Mouse (Mus musculus) lung, postnatal 4 days (tissue): ENCODE data around the gene Clec4a3.
"Not testable (repeated sequence)": the region's sequence is repeated elsewhere in the genome, so short reads cannot be mapped to it uniquely, and the experiment has no call there.

ENCODE experiments used
- DNase-seq, 2 experiments: peaks; one replicate each; pipeline ENCODE4 v3.0.0; 2021

Clec4a3 gene

GRCm38 (mm10) chr6:122952401-122952800, at the start of gene Clec4a3:
Gene Clec4a3 (plus strand): TSS chr6:122952515.
- DNase-seq: peak; percentile 36 to 38

GRCm38 (mm10) chr6:122919922-122920321, 32.4 kb upstream of the Clec4a3 start:
- DNase-seq: no peak

DNA sequence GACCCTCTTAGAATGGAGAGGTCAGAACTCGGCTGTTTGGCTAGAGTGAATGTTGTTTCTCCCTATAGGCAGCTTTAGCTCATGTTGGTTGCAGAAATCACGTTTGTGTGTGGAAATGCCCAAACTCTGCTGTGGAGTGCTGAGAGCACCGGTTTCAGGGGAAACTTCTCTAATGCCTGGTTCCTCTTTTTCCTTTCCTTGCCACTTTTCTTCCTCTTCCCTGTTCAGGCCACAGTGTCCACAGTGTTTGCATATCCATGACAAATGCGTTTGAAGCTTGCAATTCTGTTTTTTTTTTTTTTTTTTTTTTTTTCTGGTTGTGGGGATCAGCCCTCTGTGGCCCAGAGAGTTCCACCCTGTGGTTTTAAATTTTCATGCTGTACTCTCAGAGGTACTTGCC, 30.9 kb upstream of the Clec4a3 start, which contains the start of gene Clec4a1:
TSS of gene Clec4a1 (plus strand) at position 398 of the 400 bp plus-strand sequence.
- DNase-seq: peak in 1 of 2 experiments; percentile 20

GRCm38 (mm10) chr6:122934845-122935244, 17.5 kb upstream of the Clec4a3 start:
- no peak for DNase-seq

- DNase-seq: no peak
Measured at GRCm38 (mm10) chr6:122939618-122940017, 12.7 kb upstream of the Clec4a3 start.

- DNase-seq: no peak
Measured at GRCm38 (mm10) chr6:122946760-122947159, 5.6 kb upstream of the Clec4a3 start.

- DNase-seq: no peak
Measured at GRCm38 (mm10) chr6:122964562-122964961, 12.2 kb downstream of the Clec4a3 start.

DNA sequence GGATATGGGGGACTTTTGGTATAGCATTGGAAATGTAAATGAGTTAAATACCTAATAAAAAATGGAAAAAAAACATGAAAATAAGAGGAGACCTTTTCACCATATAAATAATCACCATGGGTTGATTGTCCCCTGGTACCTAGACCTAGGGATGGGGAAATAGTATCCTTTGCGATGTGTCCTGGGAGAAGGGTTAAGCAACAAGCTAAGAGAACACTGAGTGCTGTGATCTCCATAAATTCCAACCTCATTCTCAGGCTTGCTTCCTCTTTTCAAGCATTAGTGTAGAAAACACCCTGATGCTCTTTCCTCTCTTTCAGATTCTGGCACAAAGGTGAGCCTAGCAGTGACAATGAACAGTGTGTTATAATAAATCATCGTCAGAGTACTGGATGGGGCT, 16.7 kb downstream of the Clec4a3 start:
- no peak for DNase-seq

GRCm38 (mm10) chr6:122989876-122990437, 37.6 kb downstream of the Clec4a3 start, which contains the start of gene Clec4a4:
Gene Clec4a4 (plus strand): TSS chr6:122990367.
- no peak for DNase-seq

DNA sequence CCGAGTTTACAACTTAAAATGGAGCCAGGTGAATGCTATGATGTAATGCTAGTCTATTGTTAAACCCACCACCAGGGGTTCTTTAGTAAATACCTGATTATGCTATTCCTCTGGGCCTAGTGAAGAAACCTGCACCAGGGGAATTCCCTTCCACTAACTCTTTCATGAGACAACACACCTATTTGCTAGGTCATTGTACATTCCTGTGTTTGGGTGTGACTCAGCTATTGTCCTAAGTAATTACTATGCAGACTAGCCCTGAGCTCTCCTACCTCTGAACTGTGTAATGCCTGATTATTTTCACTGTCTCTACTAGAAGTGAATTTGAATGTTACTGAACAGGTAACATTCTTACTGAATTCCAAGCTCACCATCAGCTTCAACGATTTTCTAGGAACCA, 52.4 kb downstream of the Clec4a3 start:
- DNase-seq: not testable (repeated sequence)

- peak in 1 of 2 experiments; percentile 14 for DNase-seq
Measured at GRCm38 (mm10) chr6:123005591-123005990, 53.3 kb downstream of the Clec4a3 start.
